Mouse (Mus musculus) megakaryocyte, embryonic 14.5 days (primary cell): ENCODE data around the gene Cox18.

ENCODE experiments used
- FLI1 ChIP-seq: IDR thresholded peaks from 2 replicates; pipeline ENCODE4 v1.6.1; 2012; ENCODE audit warnings: low read length, inconsistent platforms, mixed read lengths
- GATA1 ChIP-seq: IDR thresholded peaks from 3 replicates; pipeline ENCODE4 v1.6.1; 2012; ENCODE audit warnings: mixed read lengths, low read length, inconsistent platforms, borderline replicate concordance

DNA sequence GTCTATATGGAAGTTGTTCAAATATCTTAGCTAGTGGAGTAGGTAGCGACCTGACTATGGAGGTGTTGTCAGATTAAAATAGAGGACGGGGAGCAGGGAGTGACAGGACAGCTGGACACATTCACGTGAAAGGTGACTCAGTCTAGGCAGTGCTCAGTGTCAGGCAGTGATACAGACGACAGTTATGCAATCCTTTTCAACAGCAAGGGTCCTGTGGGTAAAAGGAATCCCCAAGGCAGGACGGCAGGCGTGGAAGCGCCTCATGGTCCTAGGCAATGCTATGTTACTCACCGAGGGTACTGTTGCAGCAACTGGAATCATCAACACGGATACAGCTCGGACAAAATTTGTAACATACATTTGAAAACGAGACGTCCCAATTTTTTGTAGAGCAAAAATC is 6.6 kb downstream of the Cox18 start:
- TF ChIP-seq GATA1: no peak
- TF ChIP-seq FLI1: no peak
